Mouse (Mus musculus): ENCODE data around the gene Utrn.

Gene Utrn

DNA sequence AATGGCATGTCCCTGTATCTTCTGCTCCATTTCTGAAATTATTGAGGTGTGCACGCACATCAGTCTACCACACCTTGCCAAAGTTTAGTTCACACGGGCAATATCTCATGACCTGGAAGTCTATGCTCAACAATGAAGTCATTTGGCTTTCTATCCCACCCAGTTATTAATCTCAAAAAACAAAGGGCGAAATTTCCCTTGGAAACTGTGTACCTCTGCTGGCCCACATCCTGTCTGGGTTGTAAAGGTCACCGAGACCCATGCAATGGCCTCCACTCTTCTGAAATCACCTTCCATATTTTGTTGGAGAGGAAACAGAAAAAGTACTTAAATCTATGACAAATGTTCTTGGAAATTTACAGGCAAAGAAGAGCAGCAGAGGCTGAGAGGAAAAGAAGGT is 70.9 kb downstream of the Utrn start:
- no peak for DNase-seq (ENCODE audit: low read depth)

DNA sequence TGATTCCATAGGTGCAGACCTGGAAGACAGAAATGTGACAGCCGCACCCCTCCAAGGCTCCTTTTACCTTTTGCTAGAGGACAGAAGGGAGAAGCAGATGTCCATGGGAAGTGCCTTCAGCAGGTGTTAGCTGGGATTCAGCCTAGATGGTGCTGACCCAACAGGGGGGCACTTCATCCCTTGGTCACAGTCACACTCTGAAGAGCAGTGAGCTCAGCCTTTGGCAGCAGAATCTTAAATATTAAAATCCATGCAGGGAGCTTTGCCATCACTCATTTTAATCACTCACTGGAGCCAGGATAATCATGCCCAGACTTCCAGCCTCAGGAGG is 72.7 kb downstream of the Utrn start:
- no peak for DNase-seq (ENCODE audit: low read depth)

DNA sequence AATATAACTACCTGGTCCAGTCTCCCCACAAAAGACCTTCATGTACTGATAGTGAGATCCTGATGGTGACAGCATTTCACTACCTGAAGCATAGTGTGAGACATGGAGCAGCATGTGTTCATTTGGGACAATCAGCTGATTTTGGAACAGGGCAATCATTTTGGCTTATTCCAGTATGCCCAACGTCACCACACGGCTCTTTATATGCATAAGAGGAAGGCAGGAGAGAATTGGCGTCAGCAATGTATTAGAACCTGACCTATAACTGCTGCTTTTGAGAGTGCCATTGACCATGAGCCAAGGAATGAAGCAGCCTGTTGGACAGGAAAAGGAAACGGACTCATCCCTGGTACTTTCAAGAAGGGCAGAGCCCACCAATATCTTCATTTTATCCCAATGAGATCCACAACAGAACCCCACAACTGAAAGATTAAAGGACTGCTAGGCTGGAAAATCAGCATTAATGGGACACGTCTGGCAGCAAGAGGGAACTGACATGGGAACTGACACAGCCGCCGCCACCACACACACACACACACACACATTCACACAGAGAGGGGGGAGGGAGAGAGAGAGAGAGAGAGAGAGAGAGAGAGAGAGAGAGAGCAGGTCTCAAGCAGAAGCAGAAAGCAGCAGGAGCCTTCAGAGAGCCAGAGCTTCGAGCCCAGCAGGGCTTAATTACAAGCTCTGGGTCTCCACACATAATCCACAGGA is 73.2 kb downstream of the Utrn start:
- DNase-seq (ENCODE audit: low read depth) = no peak

DNA sequence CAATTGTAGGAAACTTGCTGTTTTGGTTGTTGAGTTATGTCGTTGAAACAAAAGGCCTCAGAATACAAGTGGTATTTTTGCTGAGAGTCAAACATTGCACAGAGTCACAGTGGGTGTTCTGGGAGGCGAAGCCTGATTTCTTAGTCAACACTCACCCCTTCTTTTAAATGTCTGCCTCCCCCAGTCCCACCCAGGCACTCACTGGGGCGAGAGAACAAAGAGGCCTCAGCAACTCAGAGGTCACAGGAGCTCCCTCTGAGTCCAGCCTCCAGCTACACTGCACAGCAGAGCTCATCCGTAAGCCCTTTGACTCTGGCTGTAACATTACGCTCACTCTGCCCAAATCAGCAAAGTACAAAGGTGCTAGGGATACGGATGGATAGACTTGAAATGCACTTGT is 77.1 kb downstream of the Utrn start:
- DNase-seq (ENCODE audit: low read depth) = no peak

DNA sequence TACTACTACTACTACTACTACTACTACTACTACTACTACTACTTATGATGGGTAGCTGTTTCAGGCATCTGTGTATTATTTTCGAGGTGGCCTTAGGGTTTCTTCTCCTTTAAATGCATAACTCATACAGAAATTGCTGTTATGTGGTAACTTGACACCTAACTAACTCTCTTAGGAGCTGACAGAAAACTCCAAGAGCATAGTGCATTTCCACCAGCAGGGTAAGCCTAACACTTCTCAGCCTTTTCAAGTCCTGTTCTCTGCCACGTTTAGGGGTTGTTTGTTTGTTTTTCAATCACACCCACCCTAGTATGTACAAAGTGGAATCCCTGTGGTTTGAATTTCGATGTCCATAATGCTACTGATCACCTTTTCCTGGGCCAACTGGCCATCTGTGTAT is 78.3 kb downstream of the Utrn start:
- no peak for DNase-seq (ENCODE audit: low read depth)

DNA sequence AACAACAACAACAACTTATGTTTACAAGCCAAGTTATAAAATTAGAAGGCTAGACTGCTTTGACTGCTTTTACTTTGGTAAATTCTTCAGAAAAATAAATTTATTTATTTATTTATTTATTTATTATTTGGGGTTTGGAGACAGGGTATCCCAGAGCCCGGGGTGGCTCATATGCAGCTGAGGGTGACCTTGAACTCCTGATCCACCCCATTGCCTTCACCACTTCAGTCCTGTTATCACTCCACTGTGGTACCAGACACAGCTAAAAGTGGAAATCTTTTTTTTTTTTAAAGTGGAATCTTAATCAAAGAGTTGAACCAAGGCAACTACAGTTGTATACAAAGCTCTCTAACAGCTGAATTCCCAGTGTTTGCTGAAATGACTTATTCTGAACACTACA is 80.6 kb downstream of the Utrn start:
- DNase-seq (ENCODE audit: low read depth) = no peak

DNA sequence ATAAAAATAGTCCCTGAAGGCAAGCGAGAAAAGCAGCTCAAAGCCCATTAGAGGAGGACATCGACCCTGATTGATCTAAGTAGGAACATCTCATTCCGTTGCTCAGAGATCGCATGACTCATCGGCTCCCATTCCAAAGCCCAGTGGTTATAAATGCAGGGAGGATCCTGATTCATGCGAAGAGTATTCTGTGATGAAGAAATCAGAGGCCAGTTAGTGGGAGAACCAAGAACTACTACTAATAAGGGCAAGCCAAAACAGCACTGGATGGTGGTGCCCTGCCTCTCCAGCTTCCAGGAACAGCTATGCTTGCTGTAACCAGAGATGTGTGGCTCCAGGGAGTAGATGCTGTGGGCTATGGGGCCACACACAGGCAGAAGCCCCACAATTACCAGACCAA is 81.2 kb downstream of the Utrn start:
- no peak for DNase-seq (ENCODE audit: low read depth)

DNA sequence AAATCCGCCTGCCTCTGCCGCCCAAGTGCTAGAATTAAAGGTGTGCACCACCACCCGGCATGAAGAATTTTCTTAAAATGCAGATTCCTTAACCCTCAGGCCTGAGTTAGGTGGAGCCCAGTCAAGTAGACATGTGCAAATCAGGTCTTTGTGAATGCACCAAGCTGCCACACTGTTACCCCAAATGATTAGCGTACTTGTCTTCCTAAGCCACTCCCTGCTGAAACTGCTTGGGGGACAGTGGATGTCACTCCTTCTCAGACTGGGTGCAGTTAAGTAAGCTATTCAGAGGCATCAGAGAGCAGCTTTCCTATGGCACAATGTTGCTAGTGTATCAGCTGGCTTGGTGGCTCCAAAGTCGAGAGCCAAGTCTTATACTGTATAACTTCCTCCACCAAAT is 83.9 kb downstream of the Utrn start:
- DNase-seq (ENCODE audit: low read depth) = no peak

DNA sequence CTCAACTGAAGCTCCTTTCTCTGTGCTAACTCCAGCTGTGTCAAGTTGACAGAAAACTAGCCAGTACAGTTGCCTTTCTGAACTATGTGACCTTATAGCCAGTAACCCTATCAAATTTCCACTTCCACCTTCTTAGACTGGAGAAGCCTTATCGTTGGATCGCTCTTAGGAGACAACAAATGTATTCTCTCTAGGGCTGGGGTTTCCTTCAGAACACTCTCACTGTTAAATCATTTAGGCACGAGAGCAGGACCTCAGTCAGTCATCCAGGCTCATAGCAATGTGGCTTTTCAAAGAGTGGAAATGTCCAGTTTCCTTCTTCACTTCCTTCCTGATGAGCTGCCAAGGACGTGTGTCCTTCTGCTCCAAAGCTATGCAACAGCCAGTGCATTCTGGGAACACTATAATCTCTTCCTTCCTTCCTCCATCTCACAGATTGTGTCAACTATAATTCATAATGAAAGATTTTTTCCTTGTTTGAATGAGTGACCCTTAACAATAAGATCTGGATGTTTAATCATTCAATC is 87.7 kb downstream of the Utrn start:
- no peak for DNase-seq (ENCODE audit: low read depth)

DNA sequence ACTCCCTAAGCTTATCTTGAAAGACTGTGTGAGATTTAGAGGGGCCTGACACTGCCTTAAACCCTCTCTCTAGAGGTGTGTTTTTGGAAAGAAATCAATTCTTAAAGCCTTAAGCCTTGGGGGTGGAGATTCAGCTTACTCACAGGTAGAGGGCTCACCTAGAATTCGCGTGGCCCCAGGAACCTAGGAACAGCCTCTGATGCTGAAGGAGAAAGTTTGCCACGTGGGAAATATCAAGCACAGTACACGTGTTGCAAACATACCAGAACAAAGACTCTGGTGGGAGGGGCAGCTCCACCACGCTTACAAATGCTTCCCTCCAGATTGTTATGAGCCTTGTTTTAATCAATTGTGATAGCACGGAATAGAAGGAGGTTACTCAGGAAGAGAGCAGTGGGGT is 96.0 kb downstream of the Utrn start:
- no peak for DNase-seq (ENCODE audit: low read depth)

DNA sequence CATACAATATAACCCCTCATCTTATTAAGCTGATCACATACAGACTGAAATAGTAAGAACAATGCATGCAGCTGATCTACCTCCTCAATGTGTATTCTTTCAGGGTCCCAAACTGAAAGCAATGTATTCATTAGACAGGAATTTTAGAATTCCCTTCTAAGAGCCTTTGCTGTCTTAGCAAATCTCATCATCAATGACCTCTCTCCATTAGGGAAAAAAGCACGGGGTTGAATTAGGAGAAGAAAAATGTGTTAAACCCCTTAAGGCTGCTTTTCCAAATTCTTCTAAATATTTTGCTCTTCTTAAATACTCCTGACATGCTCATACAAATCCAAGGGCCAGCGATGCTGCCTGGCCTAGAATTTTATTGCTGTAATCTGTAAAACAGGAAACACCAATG is 97.7 kb downstream of the Utrn start:
- no peak for DNase-seq (ENCODE audit: low read depth)

DNA sequence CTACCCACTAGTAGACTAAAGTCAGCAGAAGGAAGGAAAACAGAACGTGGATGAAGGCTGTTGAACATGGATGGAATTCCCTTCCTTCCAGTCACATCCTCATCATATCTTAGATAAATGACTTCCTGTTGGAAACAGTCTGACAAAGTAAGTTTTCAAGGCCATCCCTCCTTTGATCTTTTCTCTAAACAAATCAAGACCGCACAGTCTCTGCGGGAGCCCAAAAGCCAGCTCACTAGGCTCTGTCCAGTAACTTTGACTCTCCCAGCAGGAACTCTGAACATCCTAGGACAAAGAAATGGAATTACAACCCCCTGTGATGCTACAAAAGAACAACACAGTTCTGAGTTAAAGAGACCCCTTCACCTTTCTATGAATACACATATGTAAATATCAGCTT is 106.5 kb downstream of the Utrn start:
- no peak for DNase-seq (ENCODE audit: low read depth)

DNA sequence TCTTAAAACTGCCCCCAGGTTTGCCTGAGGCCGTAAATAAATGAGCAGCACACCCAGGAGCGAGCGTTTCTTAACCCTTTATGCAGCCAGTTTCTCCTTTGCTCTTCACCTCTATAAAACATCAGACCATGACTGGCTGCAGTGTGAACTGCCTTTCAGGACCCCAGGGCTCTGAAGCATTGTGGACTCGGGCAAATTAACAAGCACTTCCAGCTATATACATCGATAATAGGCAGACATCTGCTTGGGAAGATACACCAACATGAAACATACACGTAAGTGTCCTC is 110.5 kb downstream of the Utrn start:
- no peak for DNase-seq (ENCODE audit: low read depth)

DNA sequence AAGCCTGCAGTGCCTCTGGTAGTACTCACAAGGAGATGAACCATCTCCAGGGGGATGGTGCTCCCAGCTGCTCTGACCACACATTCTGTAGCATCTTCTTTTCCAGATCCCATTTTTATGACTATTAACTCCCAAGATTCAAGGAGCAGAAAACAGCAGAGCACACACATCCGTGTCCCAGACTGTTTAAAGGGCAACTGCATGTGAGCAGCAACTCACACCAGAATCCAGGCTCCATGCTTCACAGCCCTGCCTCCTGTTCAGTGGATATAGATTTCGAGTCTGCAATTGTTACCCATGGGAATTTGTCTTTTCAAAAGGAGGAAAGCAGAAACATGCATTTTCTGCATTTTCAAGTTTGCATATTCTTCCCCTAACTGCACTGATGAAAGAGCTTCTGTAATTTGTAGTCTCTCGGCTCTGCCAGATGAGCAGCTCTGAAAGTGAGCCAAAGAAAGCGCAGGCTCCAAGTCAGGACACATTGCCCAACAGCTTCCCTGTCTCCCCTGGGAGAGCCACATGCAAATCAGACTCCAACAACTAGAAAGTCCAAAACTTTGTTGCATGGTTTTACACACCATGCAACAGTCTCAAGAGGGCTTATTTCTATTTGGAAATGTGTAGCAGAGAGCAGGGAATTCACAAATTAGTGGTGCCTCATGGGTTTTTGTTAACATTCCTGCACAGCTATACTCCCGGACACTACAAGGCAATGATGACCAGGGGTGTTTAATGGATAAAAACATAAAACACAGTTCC is 111.0 kb downstream of the Utrn start:
- no peak for DNase-seq (ENCODE audit: low read depth)

DNA sequence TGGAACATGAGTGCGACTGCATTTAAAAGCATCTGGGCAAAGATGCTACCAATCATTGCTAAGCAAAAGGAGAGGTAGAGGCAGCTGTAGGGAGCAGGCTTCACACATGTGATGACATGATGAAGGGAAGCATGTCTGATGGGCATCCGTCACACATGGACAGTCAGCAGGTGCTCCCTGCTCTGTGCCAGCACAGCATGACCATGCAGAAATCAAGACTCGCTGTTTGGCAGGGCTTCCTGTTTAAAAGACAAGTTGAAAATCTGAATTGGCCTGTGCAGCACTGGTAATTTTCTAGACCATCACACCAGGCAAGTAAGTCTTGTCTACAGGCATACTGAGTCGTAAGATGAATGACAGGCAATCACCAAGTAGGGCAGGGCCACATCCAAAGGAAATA is 112.5 kb downstream of the Utrn start:
- DNase-seq (ENCODE audit: low read depth) = no peak

DNA sequence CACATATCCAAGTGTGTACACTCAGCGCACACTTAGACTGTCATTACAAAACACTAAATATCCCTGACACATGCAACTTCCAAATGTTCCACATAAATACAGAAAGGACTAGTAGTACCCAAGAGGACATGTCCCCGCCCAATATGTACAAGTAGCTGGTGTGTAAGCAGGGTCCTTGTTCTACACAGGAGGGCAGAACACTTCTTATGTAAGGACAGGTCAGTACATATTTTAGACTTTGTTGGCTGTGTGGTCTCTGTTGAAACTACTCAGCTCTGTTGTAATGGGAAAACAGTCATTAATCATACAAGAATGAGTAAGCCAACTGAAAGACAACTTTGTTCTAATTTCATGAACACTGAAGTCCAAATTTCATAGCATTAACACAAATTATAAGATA is 114.3 kb downstream of the Utrn start:
- DNase-seq (ENCODE audit: low read depth) = no peak

DNA sequence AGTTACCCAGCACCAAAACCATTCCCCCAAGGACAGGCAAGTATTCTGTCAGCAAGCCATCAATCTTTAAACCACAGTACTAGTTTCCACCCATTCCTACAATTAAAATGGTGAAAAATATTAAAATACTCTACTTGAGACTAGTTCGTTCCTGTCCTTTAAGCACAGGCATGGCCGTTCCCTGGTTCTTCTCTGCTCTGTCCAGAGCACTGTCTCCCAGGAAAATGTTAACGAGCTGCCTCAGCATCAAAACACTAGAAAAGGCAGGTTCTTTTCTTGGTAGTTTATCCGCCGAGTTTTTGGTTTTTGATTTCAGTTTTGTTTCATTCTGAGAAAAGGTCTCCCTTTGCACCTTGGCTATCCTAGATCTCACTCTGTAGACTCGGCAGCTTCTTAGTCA is 115.0 kb downstream of the Utrn start:
- no peak for DNase-seq (ENCODE audit: low read depth)

DNA sequence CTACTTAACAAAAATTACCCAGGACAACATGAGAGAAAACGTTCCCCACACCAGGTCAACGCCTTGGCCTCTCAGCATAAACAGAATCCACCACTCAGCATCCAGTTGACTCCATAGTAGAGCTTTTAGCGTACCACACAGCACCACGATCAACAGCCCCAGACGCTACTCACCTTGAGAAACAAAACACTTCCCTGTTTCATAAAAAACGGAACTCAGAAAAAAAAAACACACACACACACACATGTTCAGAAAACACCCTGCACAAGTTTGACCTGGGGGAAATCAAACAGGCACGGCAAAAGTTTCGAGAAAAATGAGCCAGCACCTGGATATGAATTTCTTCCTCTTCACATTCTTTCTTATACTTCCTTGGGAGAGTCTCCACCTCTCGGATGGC is 125.4 kb downstream of the Utrn start:
- no peak for DNase-seq (ENCODE audit: low read depth)

DNA sequence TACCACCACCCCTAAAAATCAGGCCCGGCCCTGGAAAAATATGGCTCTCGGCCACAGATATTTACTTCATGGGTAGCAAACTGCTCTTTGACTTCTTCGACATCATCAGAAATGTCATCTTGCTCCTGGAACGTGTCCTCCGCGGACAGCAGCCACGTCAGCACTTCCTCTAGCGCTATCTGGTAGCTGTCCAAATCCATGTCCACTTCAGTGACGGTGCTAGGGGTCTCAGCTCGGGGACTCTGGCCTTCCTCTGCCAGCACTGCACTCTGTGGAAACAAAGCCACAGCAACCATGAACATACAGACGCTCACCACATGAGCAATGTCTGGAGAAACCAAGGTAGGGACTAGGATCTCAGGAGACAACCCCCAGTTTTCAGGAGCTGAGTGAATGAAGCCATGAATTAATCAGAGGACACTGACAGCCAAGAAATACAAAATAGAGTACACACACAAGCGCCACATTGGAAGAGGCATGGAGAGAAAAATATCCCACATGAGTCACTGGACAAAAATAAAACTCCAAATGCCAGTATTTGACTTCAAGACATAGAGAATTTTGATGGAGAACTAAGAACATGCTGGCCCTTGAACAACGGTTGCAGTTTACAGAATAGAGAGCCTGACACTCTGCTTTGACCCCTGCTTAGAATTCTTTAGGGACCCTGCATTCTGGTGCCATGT is 129.7 kb downstream of the Utrn start:
- no peak for DNase-seq (ENCODE audit: low read depth)

DNA sequence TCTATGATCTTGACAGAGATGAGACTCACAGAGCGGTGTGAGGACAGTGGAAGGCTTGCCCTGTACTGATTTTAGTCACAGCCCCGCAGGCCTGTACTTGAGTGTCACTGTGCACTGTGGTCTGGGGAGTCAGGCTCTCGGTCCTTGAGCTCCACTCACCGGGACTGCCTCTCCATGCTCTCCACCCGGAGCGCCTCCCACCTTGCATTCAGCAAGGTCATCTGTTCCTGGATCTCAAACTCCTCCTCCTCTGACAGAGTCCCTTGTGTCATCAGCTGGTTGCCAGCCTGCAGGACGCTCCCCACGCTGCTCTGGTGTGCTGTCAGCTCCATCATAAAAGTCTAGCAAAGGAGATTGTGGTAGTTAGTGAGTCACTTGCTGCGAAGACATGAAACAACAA is 131.2 kb downstream of the Utrn start:
- DNase-seq (ENCODE audit: low read depth) = no peak

DNA sequence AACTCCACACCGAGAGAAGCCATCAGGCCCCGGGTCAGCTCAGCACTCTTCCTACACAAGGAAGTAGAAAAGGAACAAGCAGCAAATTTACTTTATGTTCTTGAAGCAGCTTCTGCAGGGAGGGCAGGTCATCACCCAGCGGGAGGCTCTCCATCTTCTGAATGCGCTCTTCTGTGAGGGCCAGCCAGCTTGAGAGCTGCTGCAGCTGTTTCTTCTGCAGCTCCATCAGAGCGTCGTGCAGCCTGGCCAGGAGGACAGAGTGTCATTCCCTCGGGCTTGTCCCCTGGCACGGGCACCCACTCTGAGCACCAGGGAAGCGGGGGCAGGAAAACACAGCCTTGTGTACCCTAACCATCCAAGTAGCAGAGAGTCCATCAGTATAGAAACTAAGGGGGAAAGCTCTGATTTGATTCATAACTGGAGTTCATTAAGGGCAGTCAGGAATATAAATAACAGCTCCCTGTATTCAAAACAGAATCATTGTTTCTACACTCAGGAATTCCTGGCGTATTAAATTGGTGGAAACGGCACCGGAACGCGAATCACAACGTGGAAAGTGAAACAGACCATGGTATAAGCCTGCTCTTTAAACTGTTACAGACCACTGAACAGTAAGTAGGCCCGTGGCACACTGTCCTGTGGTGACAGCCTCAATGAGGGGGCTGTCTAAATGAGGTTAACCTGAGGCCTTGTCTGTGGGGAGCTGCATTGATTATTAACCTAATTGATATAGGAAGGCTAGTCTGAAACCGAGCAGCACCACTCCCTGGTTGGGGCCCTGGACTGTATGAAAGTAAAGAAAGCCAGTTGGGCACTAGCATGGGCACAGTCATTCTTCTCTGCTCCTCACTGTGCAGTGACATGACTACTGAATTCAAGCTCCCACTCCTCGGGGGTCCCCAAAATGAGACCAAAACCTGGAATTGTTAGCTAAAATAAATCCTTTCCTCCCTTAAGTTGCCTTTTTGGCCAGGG is 132.0 kb downstream of the Utrn start:
- no peak for DNase-seq (ENCODE audit: low read depth)

DNA sequence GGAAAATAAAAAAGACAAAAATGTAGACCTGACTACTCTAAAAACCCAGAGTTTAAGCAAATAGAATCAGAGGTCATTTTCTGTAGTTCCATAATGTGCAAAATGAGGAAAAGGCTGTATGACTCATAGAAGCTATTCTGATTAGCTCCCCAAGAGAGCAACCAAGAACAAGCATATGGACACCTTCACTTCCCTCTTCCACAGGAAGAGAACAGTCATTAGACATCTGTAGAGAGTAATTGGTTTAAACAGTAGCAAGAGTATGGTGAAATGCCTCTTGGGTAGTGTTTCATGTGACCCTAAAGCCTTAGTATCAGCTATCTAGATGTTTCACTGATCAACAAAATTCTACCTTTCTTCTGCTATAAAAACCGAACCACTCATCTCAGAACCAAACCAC is 133.5 kb downstream of the Utrn start:
- DNase-seq (ENCODE audit: low read depth) = no peak

All from naive thymus-derived CD4-positive, alpha-beta T cell, adult 2 months (primary cell).